Mouse (Mus musculus): Measurements from ENCODE around the gene Scn10a. TPM values are rescaled to one million over a fixed set of nuclear protein-coding genes. Genes with fewer than 3 reads are reported as not detected.
A peak's percentile ranks its signal among the peaks of the same experiment; 100 is the strongest.

Scn10a gene
- total RNA-seq, 1 experiment from 2014 or later: not detected

DNA sequence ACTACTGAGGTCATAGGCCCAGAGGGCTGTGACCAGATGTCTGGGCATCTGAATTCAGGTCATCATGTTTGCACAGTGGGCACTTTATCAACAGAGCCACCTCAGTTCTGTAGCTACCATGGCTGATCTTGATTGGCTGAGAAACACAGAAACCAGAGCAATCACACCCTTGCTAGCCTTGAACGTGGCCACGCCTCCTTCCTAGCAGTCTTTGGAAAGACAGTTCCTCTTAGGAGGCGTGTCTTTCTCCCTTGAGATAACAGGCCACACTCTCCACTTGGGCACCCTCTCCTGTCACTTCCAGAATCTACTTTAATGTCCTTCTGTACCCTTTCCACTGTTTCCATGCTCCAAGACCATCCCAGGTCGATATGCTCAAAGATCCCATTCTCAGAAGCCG, 65.4 kb downstream of the Scn10a start:
- ATAC-seq (ENCODE audit: extremely low read depth, insufficient number of reproducible peaks, low FRiP score, poor library complexity, severe bottlenecking): no peak

DNA sequence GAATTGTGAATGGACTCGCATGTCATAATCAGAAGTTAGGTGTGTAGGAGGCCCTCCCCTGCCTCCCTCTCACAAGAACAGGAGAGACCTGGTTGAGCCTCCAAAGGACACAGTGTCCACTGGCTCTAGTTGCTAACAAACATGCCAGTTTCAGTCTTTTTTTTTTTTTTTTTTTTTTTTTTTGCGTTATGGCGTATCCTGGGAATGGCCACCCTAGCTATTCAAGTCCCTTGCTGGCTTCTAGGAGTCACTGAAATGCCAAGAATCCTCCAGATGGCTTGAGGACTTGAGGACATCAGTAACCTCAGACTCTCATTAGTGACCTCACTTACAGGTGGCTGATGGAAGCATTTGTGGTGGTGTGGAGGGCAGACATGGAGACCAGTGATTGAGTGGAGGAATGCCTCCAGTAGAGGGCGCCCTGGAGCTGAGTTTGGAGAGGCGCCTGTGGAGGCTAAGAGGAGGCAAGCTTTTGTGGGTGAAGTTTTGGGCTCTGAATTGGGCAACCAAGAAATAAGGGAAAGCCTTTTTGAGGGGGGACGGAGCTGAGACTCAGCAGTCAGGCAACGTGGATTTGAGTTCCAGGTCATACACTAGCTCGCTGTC, 72.1 kb downstream of the Scn10a start:
- peak; percentile 41; the same call in 1 of the 2 replicates for ATAC-seq (ENCODE audit: extremely low read depth, insufficient number of reproducible peaks, low FRiP score, poor library complexity, severe bottlenecking)

DNA sequence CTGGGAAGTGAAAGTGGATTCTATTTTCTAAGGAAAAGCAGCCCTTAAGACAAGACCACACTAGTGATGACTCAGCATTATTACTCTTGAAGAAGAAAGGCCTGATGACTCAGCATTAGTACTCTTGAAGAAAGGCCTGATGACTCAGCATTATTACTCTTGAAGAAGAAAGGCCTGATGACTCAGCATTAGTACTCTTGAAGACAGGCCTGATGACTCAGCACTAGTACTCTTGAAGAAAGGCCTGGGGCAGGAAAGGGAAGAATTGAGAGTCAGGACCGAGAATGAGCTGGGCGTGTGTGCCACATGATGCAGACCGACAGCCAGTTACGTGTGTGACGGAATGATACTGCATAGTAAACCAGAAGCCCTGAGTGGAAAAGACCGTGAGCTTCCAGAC, 77.1 kb downstream of the Scn10a start:
- ATAC-seq (ENCODE audit: extremely low read depth, insufficient number of reproducible peaks, low FRiP score, poor library complexity, severe bottlenecking): no peak

DNA sequence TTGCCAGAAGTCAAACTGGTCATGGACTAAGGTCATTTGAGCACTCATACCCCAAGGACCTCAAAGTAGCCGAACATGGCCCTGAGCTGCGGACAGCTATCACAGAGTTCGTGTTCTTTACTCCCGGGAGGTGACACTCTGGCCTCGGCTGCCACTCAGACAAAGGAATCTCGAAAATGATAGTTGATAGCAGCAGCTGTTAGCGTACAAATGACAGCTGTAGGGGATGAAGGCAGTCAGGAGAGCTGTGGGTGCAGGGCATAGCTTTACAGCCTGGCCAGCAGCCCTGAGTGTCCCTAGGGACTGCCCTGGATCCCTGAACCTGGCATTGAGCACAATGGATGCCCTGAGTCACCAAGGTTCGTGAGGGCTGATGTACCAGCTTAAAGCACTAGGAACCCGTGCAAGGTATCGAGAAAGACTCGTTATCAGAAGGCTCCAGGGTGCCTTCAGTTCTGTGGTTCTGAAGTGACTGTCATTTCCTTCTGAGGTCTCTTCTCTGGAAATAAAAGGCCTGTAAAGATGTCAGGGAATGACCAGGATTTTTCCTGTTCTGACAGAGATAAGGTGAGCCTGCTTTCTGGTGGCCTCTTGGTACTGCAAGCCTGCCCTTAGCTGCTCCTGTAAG, 84.8 kb downstream of the Scn10a start:
- no peak for ATAC-seq (ENCODE audit: extremely low read depth, insufficient number of reproducible peaks, low FRiP score, poor library complexity, severe bottlenecking)

DNA sequence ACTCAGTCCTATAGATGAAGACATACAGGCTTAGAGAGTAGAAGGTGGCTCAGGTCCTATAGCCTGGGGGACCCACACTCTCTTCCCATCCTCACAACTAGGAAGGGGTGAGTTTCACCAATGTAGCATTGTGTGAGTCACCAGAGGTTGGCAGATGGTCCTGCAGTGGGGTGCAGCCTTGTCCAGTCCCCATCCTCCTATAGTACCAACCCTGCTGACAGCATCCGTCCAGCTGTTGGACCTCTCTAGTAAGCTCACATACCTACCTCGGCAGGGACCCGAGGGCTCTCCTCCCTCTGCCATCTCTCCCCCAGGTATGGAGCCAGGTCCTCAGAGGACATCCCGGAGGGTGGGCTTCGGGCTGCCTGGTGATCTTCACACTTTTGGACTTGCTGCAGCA, 85.6 kb downstream of the Scn10a start:
- ATAC-seq (ENCODE audit: extremely low read depth, insufficient number of reproducible peaks, low FRiP score, poor library complexity, severe bottlenecking): no peak

DNA sequence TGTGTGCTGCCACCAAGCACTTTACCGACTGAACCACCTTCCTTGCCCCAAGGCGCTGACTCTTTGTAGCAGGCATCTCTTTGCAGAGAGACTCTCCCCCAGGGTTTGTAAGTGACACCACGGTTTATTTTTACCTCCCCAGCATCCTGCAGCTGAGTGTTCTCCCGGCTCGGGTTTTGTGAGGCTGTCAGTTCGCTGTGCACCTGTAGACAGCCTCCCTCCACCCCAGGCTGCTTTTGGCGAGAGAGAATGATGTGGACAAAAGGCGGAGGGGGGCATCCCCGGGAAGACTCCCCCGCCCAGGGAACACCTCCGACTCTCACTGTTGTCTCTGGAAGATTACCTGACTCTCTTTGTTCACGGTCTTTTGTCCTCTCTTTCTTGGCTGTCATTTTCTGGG, 86.3 kb downstream of the Scn10a start:
- no peak for ATAC-seq (ENCODE audit: extremely low read depth, insufficient number of reproducible peaks, low FRiP score, poor library complexity, severe bottlenecking)

DNA sequence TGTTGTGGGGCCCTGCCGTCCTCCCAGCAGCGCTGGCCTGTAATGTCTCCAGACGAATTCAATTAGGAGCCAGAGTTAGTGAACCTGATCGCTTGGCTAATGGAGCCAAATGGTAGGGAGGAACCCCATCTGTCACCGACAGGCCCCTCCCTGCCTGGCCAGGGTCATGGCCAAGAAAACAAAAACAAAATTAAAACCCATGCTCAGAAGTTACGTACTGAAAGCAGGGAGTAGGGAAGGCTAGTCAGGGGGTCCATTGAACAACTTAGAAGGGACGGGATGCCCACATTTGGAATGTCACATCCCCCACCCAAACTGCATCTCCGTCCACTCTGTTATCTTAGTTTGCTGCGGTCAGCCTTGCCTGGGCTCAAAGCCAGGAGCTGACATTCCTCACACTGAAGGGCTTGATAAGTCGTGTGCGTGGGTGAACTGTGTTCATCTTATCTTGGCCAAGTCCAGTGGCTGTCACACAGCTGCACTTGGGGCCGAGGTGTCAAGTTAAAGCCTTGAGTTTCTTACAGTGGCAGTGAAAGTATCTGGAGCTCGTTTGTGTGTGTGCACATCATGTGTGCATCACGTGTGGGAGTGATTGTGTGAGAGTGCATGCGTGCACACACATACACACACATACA, 87.1 kb downstream of the Scn10a start:
- ATAC-seq (ENCODE audit: extremely low read depth, insufficient number of reproducible peaks, low FRiP score, poor library complexity, severe bottlenecking): no peak

DNA sequence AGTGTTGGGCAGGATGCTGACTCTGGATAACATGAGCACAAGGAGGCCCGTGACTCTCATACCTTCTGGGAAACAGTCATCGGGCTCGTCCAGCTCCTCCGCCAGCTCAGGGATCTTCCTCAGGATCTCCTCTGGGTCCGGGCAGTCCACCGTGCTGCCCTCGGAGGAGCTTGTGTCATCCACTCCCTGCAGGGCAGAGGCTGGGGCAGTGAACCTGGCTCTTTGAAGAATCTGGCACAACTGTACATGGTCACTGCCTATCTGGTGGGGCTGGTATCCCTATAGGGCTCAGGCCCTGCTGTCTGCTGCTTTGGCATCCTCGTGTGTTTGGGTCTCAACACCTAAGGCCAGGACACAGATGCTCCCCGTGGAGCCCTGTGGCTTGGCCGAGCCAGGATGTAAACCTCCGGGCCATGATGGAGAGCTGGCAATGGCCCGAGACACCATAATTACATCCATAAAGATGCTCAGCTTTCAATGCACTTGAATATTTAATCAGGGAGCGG, 87.7 kb downstream of the Scn10a start:
- ATAC-seq (ENCODE audit: extremely low read depth, insufficient number of reproducible peaks, low FRiP score, poor library complexity, severe bottlenecking): no peak

DNA sequence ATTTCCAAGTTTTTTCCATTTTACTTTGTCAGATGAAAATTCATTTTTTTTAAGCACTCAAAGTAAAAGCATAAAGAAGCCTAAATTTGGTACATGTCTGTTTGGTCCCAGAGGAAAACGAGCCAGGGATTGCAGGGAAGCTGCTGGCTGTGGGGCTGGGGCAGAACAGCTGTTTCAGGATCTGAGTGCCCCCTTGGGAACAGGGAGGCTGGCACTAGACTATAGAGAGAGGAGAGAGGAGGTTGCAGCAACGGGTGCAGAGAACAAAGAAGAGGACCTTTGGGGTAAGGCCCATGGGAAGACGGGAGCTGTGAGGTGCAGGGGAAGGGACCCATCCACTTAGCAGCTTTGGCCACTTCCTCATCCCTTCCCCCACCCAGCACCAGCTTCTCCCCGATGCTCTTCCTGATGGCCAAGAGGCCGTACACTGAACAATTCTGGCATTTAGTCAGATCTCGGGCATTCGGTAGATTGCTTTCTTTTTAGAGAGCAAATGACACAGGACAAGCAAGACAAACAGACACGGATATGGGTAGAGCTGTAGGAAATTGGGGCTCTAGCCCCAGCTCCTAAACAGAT, 90.3 kb downstream of the Scn10a start:
- no peak for ATAC-seq (ENCODE audit: extremely low read depth, insufficient number of reproducible peaks, low FRiP score, poor library complexity, severe bottlenecking)

DNA sequence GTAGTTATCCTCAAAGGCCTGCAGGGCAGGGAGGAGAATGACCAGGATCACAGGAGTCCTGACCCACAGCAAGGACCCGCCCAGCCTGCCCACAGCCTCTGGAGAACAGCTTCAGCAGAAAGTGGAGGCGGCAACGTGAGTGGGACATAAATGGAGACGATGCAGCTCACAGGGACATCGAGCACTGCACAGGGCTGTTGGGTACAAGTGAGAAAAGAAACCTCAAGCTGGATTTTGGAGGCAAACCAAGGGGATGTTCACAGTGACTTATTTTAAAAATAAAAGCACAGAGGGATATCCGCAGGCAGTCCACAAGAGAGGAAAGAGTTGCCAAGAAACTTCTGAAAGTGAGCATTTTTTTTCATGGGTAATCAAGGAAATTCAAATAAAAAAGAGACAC, 91.9 kb downstream of the Scn10a start:
- no peak for ATAC-seq (ENCODE audit: extremely low read depth, insufficient number of reproducible peaks, low FRiP score, poor library complexity, severe bottlenecking)

DNA sequence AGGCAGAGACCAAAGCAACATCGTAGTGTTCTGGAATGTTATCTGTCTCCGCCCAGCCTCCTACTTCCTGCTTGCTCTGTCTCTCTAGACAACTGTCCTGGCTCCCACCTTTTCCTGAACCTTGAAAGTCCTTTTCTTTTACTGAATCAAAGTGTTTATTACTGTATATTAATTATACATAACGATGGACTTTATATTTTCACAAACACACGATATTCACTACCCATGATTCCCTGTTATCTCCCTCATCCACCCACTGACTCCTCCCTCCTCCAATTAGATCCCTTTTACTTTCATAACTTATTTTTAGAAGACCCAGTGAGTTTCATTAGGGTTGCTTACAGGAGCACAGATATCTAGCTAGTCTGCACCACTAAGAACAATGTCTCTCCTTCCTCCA, 95.0 kb downstream of the Scn10a start:
- no peak for ATAC-seq (ENCODE audit: extremely low read depth, insufficient number of reproducible peaks, low FRiP score, poor library complexity, severe bottlenecking)

DNA sequence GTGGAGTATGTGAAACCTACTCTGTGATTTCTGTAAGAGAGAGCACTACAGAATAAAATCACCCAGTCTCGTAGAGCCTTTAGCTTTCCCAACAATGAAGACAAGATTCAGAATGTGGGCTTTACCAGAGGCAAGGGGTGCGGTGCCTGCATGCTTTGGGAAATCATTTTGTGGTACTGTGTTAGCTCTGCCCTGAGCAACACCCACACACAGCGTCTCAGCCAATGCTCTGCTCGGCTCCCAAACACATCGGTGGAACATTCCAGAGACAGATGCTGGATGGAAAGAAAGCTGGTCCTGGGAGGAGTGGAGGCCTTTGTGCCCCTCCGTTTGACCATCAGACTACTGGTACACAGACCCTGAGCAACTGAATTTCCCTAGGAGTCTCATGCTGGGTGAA, 104.3 kb downstream of the Scn10a start:
- ATAC-seq (ENCODE audit: extremely low read depth, insufficient number of reproducible peaks, low FRiP score, poor library complexity, severe bottlenecking): no peak

DNA sequence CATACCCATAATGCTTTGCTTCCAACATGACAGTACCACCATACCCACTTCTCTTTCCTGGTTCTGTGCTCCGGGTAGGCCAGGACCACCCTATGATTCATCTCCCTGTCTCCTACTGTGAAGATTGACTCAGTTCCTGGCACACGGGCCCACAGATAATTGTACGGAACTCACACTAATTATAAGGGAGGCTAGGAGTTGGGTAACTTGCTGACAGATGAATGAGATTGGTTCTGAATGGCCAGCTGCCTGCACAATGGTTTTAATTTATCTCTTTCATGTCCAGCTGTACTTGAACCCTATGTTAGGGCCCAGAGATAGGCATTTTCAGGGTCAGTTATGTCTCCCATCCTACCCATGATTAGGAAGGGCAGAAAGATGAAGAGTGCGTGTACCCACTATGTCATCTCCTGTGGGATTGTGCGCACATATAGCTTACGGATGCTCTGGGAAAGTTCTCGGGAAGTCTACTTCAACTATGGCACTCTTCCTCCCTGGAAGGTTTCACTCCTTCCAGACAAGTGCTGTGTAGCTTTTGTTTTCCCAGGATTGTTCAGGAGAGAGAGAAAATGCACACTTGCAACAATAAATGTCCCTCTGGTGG, 108.5 kb downstream of the Scn10a start:
- no peak for ATAC-seq (ENCODE audit: extremely low read depth, insufficient number of reproducible peaks, low FRiP score, poor library complexity, severe bottlenecking)

DNA sequence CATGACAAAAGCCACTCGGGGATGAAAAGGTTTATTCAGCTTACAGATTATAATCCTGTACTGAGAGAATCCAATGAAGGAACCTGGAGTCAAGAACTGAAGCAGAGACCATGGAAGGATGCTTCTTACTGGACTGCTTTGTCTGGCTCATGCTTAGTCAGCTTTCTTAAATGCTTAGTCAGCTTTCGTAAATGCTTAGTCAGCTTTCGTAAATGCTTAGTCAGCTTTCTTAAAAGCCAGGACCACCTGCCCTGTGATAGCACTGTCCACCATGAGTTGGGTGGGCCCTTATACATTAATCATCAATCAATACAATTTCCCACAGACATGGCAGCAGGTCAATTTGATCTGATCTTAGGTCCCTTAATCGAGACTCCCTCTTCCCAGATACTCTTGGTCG, 112.2 kb downstream of the Scn10a start:
- no peak for ATAC-seq (ENCODE audit: extremely low read depth, insufficient number of reproducible peaks, low FRiP score, poor library complexity, severe bottlenecking)

DNA sequence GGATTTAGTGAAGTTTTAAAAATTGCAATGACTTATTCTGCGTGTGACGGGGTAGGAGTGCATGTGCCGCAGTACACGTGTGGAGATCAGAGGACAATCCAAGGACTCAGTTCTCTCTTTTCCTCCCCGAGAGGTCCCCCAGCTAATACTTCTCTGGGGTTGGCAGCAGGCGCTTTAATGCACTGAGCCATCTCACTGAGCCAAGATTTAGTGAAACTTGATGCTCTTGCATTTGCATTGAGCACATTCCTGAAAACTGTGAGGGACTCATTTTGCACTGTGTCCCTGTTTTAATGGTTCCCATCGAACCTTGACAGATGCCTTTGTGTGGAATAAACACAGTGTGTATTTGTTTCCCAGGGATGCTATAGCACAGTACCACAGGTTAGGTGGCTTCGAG, 114.5 kb downstream of the Scn10a start:
- no peak for ATAC-seq (ENCODE audit: extremely low read depth, insufficient number of reproducible peaks, low FRiP score, poor library complexity, severe bottlenecking)

DNA sequence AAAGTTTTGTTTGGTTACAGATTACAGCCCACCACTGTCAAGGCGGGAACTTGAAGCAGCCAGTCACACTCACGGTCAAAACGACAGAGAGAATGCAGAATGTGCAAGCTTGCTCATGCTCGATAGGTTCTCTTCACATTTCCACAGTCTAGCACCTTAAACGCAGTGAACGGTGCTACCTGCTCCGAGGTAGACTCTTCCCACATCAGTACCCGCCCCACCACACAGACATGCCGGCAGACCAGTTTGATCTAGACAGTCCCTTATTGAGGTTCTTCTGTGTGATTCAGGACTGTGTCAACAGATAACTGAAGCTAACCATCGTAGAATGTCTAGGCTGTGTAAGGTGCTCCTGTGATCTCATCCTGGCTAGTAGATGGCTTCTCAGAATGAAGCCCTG, 120.6 kb downstream of the Scn10a start:
- no peak for ATAC-seq (ENCODE audit: extremely low read depth, insufficient number of reproducible peaks, low FRiP score, poor library complexity, severe bottlenecking)

DNA sequence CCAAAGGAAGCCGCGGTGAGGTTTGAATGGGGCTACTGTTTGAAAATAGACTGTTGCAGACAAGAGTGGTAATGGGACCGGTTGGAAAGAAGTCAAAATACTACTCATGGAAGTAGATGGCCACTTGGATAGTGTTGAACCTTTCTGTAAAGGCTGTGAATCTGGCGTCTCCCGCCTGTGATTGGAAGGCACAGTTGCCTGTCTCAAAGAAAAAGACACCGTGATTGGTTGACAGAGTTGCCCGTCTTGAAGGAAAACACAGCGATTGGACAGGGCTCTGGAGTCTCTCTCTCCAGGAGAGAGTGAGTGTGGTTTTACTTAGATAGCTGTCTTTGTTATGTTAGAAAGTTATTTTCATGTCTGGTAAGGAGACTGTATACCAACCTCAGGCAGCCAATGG, 121.8 kb downstream of the Scn10a start:
- no peak for ATAC-seq (ENCODE audit: extremely low read depth, insufficient number of reproducible peaks, low FRiP score, poor library complexity, severe bottlenecking)

DNA sequence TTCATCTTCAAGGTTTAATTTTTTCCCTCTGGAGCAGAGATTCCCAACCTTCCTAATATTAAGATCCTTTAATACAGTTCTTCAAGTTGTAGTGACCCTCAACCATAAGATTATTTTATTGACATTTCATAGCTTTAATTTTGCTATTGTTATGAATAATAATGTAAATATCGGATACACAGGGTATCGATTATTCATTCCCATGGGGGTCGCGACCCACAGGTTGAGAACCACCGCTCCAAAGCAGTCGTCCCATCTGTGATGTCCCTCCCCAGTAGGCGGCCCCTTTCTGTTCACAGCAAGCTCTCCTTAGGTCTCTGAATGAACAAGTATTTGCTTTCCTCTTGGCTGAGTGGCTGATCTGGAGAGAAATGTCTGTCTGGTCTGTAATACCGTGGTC, 129.5 kb downstream of the Scn10a start:
- ATAC-seq (ENCODE audit: extremely low read depth, insufficient number of reproducible peaks, low FRiP score, poor library complexity, severe bottlenecking): no peak

DNA sequence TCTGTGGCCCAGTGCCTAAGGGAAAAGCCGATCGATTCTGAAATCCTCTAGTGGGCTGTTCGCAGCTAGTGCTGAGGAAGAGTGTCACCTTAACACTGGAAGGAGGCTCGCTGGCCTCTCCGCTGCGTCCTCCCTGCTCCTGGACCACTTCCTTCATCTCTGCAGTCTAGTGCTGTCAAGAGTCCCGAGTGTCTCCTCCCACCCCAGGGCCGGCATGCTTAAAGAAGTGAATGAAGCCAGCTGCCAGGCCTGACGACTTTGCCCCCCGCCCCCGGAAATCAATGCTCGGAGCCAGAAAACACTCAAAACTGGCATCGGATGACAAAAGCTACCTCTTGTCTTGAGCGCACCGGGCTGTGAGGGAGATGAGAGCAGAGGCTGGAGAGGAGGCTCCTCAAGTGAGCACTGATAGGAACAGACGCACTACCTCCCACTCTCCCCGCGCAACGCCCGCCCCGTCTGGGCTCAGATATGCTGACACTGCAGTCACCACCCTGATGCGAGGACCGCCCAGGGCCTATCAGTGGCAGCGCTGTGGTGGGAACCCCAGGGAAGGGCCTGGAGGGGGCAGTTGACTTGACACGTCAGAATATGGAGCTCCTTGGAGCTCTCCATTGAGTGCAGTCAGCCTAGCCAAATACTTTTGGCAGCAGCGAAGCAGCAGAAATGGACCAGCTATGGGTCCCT, 130.2 kb downstream of the Scn10a start:
- ATAC-seq (ENCODE audit: extremely low read depth, insufficient number of reproducible peaks, low FRiP score, poor library complexity, severe bottlenecking): no peak

Measured in neutrophil, adult 5-6 weeks (primary cell).